Mouse (Mus musculus) spleen, adult 2 months (tissue): ENCODE results near the gene Cdkl2. TPM values are rescaled to one million over a fixed set of nuclear protein-coding genes. Genes with fewer than 3 reads are reported as not detected.
A peak's percentile ranks its signal among the peaks of the same experiment; 100 is the strongest.

Experiments used
- DNase-seq, 2 experiments: peaks; one replicate each; pipeline versions ENCODE4 v3.0.0 to v3.0.0-alpha.2; 2012 to 2021; ENCODE audit warnings: low spot score in 2 of 2, low read depth in 1 of 2
- H3K27ac ChIP-seq: fragments of 200-500 bp; 2 replicates; pipeline ENCODE4 v1.5.1; 2012; ENCODE audit warnings: low read length, inconsistent platforms; ENCODE audit not compliant: insufficient read depth
- H3K27me3 ChIP-seq: fragments of 200-500 bp; 2 replicates; pipeline ENCODE4 v1.6.1; 2012; ENCODE audit warnings: mild to moderate bottlenecking, moderate library complexity, low read length, inconsistent platforms; ENCODE audit not compliant: control insufficient read depth, insufficient read depth
- H3K36me3 ChIP-seq: fragments of 200-500 bp; 2 replicates; pipeline ENCODE4 v1.6.1; 2012; ENCODE audit warnings: mild to moderate bottlenecking, low read length, inconsistent platforms; ENCODE audit not compliant: control insufficient read depth, insufficient read depth
- H3K4me1 ChIP-seq: fragments of 200-500 bp; 2 replicates; pipeline ENCODE4 v1.6.1; 2011; ENCODE audit warnings: inconsistent platforms; ENCODE audit not compliant: control insufficient read depth, insufficient read depth, insufficient read length
- H3K4me3 ChIP-seq: fragments of 200-500 bp; 2 replicates; pipeline ENCODE4 v1.5.1; 2011; ENCODE audit warnings: mild to moderate bottlenecking, inconsistent platforms; ENCODE audit not compliant: insufficient read depth, insufficient read length; ENCODE audit errors: extremely low read depth
- CTCF ChIP-seq: fragments of 200-500 bp; IDR thresholded peaks from 2 replicates; pipeline ENCODE4 v1.5.1; 2011; ENCODE audit warnings: mild to moderate bottlenecking, inconsistent platforms; ENCODE audit not compliant: insufficient read depth, insufficient read length, insufficient replicate concordance; ENCODE audit errors: extremely low read depth
- POLR2A ChIP-seq: fragments of 200-500 bp; IDR thresholded peaks from 2 replicates; pipeline ENCODE4 v1.6.1; 2011; ENCODE audit warnings: low read depth, low read length, inconsistent platforms
- WGBS: fragments of 180-500 bp; shearing (Covaris S2); methylation state at CpG from one replicate; pipeline ENCODE4 v1.1.7; 2018; 5-methylcytosine and 5-hydroxymethylcytosine counted together
- polyA plus RNA-seq: library from polyadenylated mRNA; depleted of rRNA; stranded (reverse); fragments of >200 nt; gene quantifications from 2 replicates; pipeline ENCODE4 v1.2.3, GENCODE M21; 2012

Cdkl2 gene
- polyA plus RNA-seq, 1 experiment: 0.09 TPM

GRCm38 (mm10) chr5:92000770-92001169 is 42.9 kb downstream of the Cdkl2 start:
- Histone ChIP-seq H3K27me3 (no peaks in the 10 kb centered on the region), H3K36me3 (no peaks in the 10 kb centered on the region), H3K4me1 (no peaks in the 10 kb centered on the region), H3K27ac (no peak overlapping the region), H3K4me3 (no peak overlapping the region)
- TF ChIP-seq POLR2A (no peak), CTCF (no peak)
- 26% methylated on average over 2 of the region's 2 CpGs for WGBS
- peak; percentile 15 to 67 for DNase-seq

GRCm38 (mm10) chr5:91994546-91994945 is 49.1 kb downstream of the Cdkl2 start:
- H3K27ac ChIP-seq: no peak overlapping the region
- 83% methylated on average over 13 of the region's 13 CpGs for WGBS
- H3K4me1 ChIP-seq: peaks cover 9% of the 10 kb centered on the region; the same call in 1 of the 2 replicates
- no peak for DNase-seq
- no peaks in the 10 kb centered on the region for H3K36me3 ChIP-seq
- no peak overlapping the region for H3K4me3 ChIP-seq
- TF ChIP-seq CTCF (no peak), POLR2A (no peak)
- H3K27me3 ChIP-seq: no peaks in the 10 kb centered on the region

- WGBS: 55% methylated on average over 2 of the region's 2 CpGs
- no peak overlapping the region for H3K27ac ChIP-seq
- TF ChIP-seq CTCF (no peak), POLR2A (no peak)
- H3K27me3 ChIP-seq: no peaks in the 10 kb centered on the region
- no peak overlapping the region for H3K4me3 ChIP-seq
- no peaks in the 10 kb centered on the region for H3K36me3 ChIP-seq
- DNase-seq: no peak
- peaks cover 9% of the 10 kb centered on the region; the same call in 1 of the 2 replicates for H3K4me1 ChIP-seq
These were observed 50.6 kb downstream of the Cdkl2 start for GRCm38 (mm10) chr5:91993061-91993460.

- Histone ChIP-seq H3K4me3 (no peak overlapping the region), H3K27ac (peak overlapping the region; percentile 6; the same call in 1 of the 2 replicates), H3K36me3 (no peaks in the 10 kb centered on the region), H3K4me1 (peaks cover 9% of the 10 kb centered on the region; the same call in 1 of the 2 replicates), H3K27me3 (no peaks in the 10 kb centered on the region)
- TF ChIP-seq CTCF (no peak), POLR2A (no peak)
- 48% methylated on average over 6 of the region's 6 CpGs for WGBS
- peak in 1 of 2 experiments; percentile 47 for DNase-seq
These were observed 52.3 kb downstream of the Cdkl2 start for GRCm38 (mm10) chr5:91991191-91991937.

GRCm38 (mm10) chr5:91989261-91989660 is 54.4 kb downstream of the Cdkl2 start:
- 89% methylated on average over 9 of the region's 9 CpGs for WGBS
- TF ChIP-seq CTCF (no peak), POLR2A (no peak)
- no peak overlapping the region for H3K4me3 ChIP-seq
- H3K27ac ChIP-seq: no peak overlapping the region
- no peaks in the 10 kb centered on the region for H3K27me3 ChIP-seq
- no peak for DNase-seq
- H3K36me3 ChIP-seq: no peaks in the 10 kb centered on the region
- H3K4me1 ChIP-seq: peaks cover 9% of the 10 kb centered on the region; the same call in 1 of the 2 replicates

- Histone ChIP-seq H3K36me3 (no peaks in the 10 kb centered on the region), H3K27me3 (no peaks in the 10 kb centered on the region), H3K27ac (no peak overlapping the region), H3K4me1 (peaks cover 9% of the 10 kb centered on the region; the same call in 1 of the 2 replicates), H3K4me3 (no peak overlapping the region)
- no peak for DNase-seq
- TF ChIP-seq POLR2A: no peak
- TF ChIP-seq CTCF: no peak
- 97% methylated on average over 2 of the region's 2 CpGs for WGBS
These were observed 55.9 kb downstream of the Cdkl2 start for GRCm38 (mm10) chr5:91987799-91988198.

- 63% methylated on average over 4 of the region's 4 CpGs for WGBS
These were observed 56.4 kb downstream of the Cdkl2 start, which contains the start of gene Odaph for GRCm38 (mm10) chr5:91987236-91987635. Gene Odaph, plus strand, starts transcription at chr5:91987475.

More at GRCm38 (mm10) chr5:91987236-91987635, 56.4 kb downstream of the Cdkl2 start, which contains the start of gene Odaph:
- TF ChIP-seq POLR2A (no peak), CTCF (no peak)
- Histone ChIP-seq H3K4me1 (peaks cover 9% of the 10 kb centered on the region; the same call in 1 of the 2 replicates), H3K27ac (no peak within 1 kb of the TSS), H3K36me3 (no peaks in the 10 kb centered on the region), H3K27me3 (no peaks in the 10 kb centered on the region), H3K4me3 (no peak within 1 kb of the TSS)
- DNase-seq: peak in 1 of 2 experiments; percentile 30
